In the genomic region with DNA sequence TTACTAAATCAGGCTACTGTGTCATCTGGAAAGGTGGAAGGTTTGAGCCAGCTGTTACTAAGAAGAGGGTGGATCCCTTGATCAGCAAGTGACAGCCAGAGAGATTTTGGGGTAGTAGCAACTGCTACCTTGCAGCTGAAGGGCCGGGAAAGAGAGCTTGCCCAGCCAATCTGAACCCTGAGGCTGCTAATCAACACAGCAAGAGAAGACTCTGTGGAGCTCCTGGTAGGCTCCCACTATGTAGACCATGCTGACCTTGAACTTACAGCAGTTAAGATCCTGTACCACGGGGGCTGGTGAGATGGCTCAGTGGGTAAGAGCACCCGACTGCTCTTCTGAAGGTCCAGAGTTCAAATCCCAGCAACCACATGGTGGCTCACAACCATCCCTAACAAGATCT, we compare ENCODE assay signal across 25 mouse cellular contexts. TPM values are rescaled to one million over a fixed set of nuclear protein-coding genes. Genes with fewer than 3 reads are reported as not detected.
DNase-seq lines count a peak whose midpoint lies in the region; ATAC-seq and TF ChIP-seq lines count a peak whose summit lies in the region.
"Had no signal": no experiment of that assay in that cellular context is flagged by ENCODE, and none has a peak within 500 bp of the region (broad histone marks: within the 10 kb centered on the region; RNA-seq: fewer than 3 reads in every experiment).

No protein-coding gene starts in this region.

- peaks cover 14% of the 10 kb centered on the region; the same call in 1 of the 2 replicates for H3K4me1 ChIP-seq in kidney, adult 2 months (ENCODE audit: control insufficient read depth, insufficient read depth, low read length)
- H3K4me1 ChIP-seq: neural tube, embryonic 12.5 days had no signal

- no peak for ATAC-seq in CD4-positive, CD25-positive, alpha-beta regulatory T cell, adult 4 months
- ATAC-seq: hindbrain, postnatal 0 days; intestine, embryonic 16.5 days; midbrain, embryonic 15.5 days had no signal

- TF ChIP-seq CTCF in kidney, adult 2 months (conservative IDR thresholded peaks at IDR 0.05; ENCODE audit: insufficient read depth, insufficient read length, low read depth, low read length) = no peak

- no peak for TF ChIP-seq POLR2A in kidney, adult 2 months (IDR thresholded peaks at IDR 0.05; ENCODE audit: low read depth, low read length)

- no peak overlapping the region for H3K4me3 ChIP-seq in kidney, adult 2 months (ENCODE audit: insufficient read depth, low read depth, low read length)
- H3K4me3 ChIP-seq: erythroblast, embryonic 14.5 days; forebrain, embryonic 12.5 days; hindbrain, embryonic 10.5 days; limb, embryonic 10.5 days; liver, embryonic 15.5 days; midbrain, embryonic 15.5 days; neural tube, embryonic 12.5 days had no signal

- no peaks in the 10 kb centered on the region for H3K27me3 ChIP-seq in kidney, adult 2 months (replicated peaks; ENCODE audit: control insufficient read depth, insufficient read depth, low read length)
- H3K27me3 ChIP-seq: forebrain, embryonic 12.5 days; liver, embryonic 15.5 days; midbrain, embryonic 15.5 days; neural tube, embryonic 12.5 days had no signal

- WGBS in kidney, adult 2 months = 62% methylated on average over 3 of the region's 3 CpGs

- H3K36me3 ChIP-seq in kidney, adult 2 months (ENCODE audit: control insufficient read depth, insufficient read depth, low read length) = no peaks in the 10 kb centered on the region
- H3K36me3 ChIP-seq: forebrain, embryonic 12.5 days; hindbrain, embryonic 10.5 days; limb, embryonic 10.5 days; liver, embryonic 15.5 days; midbrain, embryonic 15.5 days; neural tube, embryonic 12.5 days had no signal

- peak overlapping the region; percentile 35; the same call in 1 of the 2 replicates for H3K27ac ChIP-seq in kidney, adult 2 months (ENCODE audit: insufficient read depth, low read depth, low read length)
- H3K27ac ChIP-seq: forebrain, embryonic 12.5 days; hindbrain, embryonic 10.5 days; hindbrain, postnatal 0 days; limb, embryonic 10.5 days; liver, embryonic 15.5 days; midbrain, embryonic 15.5 days; neural tube, embryonic 12.5 days had no signal

- DNase-seq in adrenal gland, adult (ENCODE audit: inconsistent age in 2 of 2, low spot score in 1 of 2) = peak; percentile 20 to 54
- DNase-seq in adrenal gland, adult 18-20 months (ENCODE audit: low spot score in 2 of 2) = no peak
- DNase-seq in kidney, adult 2 months = no peak
- no peak for DNase-seq in kidney, adult 9 months
- DNase-seq in R1 (ENCODE audit: low read depth, low spot score) = peak; percentile 96
- DNase-seq in cerebellum, postnatal 25 days = no peak
- DNase-seq: adrenal gland, adult 8-10 months; cerebellum, adult 18-20 months; cerebellum, postnatal 36 days; heart, postnatal 10 days; liver; lung, postnatal 4 days; thymus, adult 18-20 months; thymus, postnatal 36 days had no signal

RNA-seq across cellular contexts. Expression of a gene that starts 26.3 kb away (rescaled TPM):
- 10 to 100 TPM; 49.4 to 53.7 TPM for total RNA-seq in adrenal gland, adult 18-20 months (2021)
- polyA plus RNA-seq in kidney, adult 2 months (2012; rRNA removed) = 15.9 and 19.6 TPM in 2 replicates
- polyA plus RNA-seq in CD4-positive, CD25-positive, alpha-beta regulatory T cell, adult 4 months (2017; shearing (Covaris generic)) = 10 to 100 TPM; 12.1 to 18.5 TPM

RNA-seq across cellular contexts. Expression of a gene that starts 41.2 kb away (rescaled TPM):
- total RNA-seq in adrenal gland, adult 18-20 months (2021) = 10 to 100 TPM in 1 of 2 experiments, 1 to 10 TPM in 1; 6.8 to 13.0 TPM
- polyA plus RNA-seq in kidney, adult 2 months (2012; rRNA removed) = 10.2 and 10.5 TPM in 2 replicates
- under 1 TPM in 1 of 2 experiments, not detected in 1; 0.13 TPM for polyA plus RNA-seq in CD4-positive, CD25-positive, alpha-beta regulatory T cell, adult 4 months (2017; shearing (Covaris generic))
- total RNA-seq: megakaryocyte-erythroid progenitor cell, adult 5-6 weeks had no signal

RNA-seq across cellular contexts. Expression of a gene that starts 53.8 kb away (rescaled TPM):
- total RNA-seq in adrenal gland, adult 18-20 months (2021) = 1 to 10 TPM; 1.1 to 2.8 TPM
- polyA plus RNA-seq in kidney, adult 2 months (2012; rRNA removed) = 29.0 and 32.3 TPM in 2 replicates
- polyA plus RNA-seq in CD4-positive, CD25-positive, alpha-beta regulatory T cell, adult 4 months (2017; shearing (Covaris generic)) = not detected

RNA-seq across cellular contexts. Expression of a gene that starts 59.0 kb away (rescaled TPM):
- 10 to 100 TPM in 1 of 2 experiments, 1 to 10 TPM in 1; 3.5 to 10.3 TPM for total RNA-seq in adrenal gland, adult 18-20 months (2021)
- 30.1 and 33.8 TPM in 2 replicates for polyA plus RNA-seq in kidney, adult 2 months (2012; rRNA removed)
- not detected for polyA plus RNA-seq in CD4-positive, CD25-positive, alpha-beta regulatory T cell, adult 4 months (2017; shearing (Covaris generic))
- total RNA-seq: megakaryocyte-erythroid progenitor cell, adult 5-6 weeks had no signal
- polyA plus RNA-seq: erythroblast, embryonic 14.5 days; forebrain, embryonic 12.5 days; neural tube, embryonic 12.5 days had no signal

Comparison
In these comparisons a context has a peak if more than half of its experiments do, and no peak if none do; other contexts are left out.
1. DNase-seq: peak in adrenal gland, adult (2 of 2) and R1 (single experiment); none in adrenal gland, adult 18-20 months (0 of 2), kidney, adult 2 months (single experiment), kidney, adult 9 months (single experiment) and cerebellum, postnatal 25 days (0 of 2).
2. RNA of a gene that starts 53.8 kb away (polyA plus RNA-seq): 29.0 to 32.3 TPM in kidney, adult 2 months; not detected in CD4-positive, CD25-positive, alpha-beta regulatory T cell, adult 4 months; every median in the first group is over 10 times any median in the second.